Mouse (Mus musculus): Measurements from ENCODE around the gene Stk17b.

DNA sequence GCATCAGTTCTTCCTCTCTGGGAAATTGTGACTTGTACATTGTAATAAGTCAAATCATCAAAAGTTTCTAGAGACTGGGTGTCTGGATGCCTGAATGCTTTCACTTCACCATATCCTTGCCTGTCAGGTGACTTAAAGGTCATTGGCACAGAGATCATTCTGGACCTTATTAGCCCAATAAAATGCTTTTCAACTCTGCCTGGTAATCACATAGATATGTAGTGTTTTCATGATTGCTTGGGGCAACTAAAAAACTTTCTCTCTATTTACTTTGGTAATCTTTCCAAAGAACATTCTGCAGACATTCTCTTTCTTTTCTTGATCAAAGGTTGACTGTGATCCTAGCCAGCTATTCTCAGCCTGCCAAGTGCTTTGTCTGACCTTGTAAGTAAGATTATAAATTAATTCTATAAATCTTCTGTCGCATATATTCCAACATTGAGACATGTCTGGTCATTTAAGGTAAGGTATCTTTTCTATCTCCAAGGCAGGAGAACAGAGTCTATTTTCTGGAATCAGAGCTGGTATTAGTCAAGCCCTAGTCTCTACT, 69.0 kb downstream of the Stk17b start:
- TF ChIP-seq CTCF (conservative IDR thresholded peaks at IDR 0.05; ENCODE audit: low read length) (no peak), POU5F1 (IDR thresholded peaks at IDR 0.05; ENCODE audit: borderline replicate concordance, low read length) (no peak)

All from E14TG2a.4 (cell line).